Mouse (Mus musculus): ENCODE measurements at regions not wholly inside any gene's neighbourhood (a gene's known extent, or its start where the extent isn't known, plus 50 kb on each side); places are given as distances from the start of the nearest gene placed in this dataset.

GRCm38 (mm10) chr4:7161411-7161810, 1077.4 kb downstream of the Car8 start:
- intact Hi-C loops (cut with DNase I) = no loop called here
- DNase-seq = no peak

- no peak for DNase-seq
- intact Hi-C loops (cut with DNase I) = no loop called here
Measured at GRCm38 (mm10) chr4:7157883-7158282, 1081.0 kb downstream of the Car8 start.

DNA sequence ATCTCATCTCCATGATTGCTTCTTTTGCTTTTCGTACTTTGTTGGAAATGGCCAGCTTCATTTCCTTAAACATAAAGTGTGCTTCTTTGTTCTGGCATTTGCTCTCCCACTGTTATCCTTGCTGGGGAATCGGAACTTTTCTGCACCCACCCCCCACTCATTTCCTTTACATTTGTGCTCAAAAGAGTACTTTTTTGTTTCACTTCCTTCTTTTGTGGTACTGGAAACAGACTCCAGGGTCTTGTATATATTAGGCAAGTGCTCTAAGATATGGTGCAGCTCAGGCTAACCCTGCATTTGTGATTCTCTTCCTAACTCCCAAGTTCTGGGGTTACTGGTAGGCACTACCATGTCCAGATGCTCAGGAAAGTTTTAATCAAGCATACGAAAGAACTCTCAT, 1084.6 kb downstream of the Car8 start:
- intact Hi-C loops (cut with DNase I) = no loop called here
- DNase-seq = no peak

DNA sequence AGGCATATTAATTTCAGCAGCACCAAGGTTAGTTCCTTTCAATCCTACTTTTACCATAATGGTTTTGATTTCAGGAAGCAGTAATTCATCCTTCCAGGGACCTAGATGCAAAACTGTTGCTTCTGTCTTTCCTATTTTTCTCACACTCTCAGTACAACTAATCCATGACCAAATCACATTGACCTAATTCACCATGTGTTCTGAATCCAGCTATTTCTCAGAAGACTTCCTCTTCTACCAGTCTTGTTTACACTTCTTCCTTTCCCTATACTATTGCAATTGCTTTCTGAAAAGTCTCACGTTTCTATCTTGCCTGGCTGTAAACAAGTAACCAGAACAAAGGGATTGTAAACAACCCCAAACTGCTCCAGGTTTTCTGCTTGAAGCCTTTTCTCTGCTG, 1085.0 kb downstream of the Car8 start:
- intact Hi-C loops (cut with DNase I) = no loop called here
- no peak for DNase-seq

DNA sequence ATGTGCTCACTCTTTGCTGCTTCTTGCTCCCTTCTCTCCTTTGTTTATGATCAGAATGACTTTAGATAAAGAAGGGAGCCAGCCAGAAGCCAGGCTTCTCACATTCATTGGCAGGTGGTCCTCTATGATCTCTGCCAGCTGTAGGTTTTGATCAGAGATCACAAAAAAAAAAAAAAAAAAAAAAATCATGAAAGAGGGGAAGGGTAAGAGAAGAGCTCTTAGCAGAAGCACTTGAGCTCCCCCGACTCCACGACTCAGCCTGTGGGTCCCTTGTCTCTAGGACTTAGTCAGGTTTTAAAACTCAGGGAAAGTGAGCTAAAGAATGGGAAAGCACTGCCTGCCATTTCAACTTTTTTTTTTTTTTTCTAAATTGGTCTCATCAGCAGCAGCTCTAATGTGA, 1093.1 kb downstream of the Car8 start:
- no peak for DNase-seq
- intact Hi-C loops (cut with DNase I) = no loop called here

DNA sequence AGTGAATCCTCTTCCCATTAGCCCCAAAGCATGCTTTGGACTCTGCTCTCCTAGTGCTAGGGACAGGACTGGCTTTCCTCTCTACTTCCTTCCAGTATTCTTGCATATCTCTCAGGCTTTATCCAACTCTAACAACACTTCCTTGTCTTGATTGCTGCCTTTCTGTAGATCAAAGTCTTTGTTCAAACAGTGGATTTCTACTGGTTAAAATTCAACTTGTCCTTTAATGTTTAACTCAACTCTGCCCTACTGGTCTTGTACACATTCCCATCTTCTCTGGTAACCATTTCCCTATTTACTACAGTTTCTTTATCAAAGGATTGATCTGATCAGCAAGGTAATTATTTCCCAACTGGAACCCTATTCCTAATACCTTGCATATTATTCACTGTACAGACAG, 1094.6 kb downstream of the Car8 start:
- intact Hi-C loops (cut with DNase I) = no loop called here
- DNase-seq = no peak

DNA sequence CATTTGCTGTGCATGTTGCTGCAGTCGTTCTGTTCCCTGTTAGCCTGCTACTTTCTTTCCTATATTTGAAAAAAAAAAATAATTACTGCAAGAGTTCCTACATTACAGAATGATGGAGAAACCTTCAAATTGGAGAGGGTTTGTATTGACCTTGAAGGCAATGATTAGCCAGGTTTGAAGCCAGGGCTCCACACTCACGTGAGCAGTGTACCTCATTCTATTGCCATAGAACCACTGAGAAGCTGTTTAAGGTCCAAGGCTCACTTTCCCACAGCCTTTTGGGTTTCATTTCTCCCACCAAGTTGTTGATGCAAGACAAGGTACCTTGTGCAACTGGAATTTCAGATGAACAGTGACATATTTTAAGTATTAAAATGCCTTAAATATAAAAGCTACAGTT, 1095.2 kb downstream of the Car8 start:
- intact Hi-C loops (cut with DNase I) = no loop called here
- DNase-seq = no peak

- intact Hi-C loops (cut with DNase I) = no loop called here
- DNase-seq = no peak
Measured at GRCm38 (mm10) chr4:7142781-7143180, 1096.1 kb downstream of the Car8 start.

- intact Hi-C loops (cut with DNase I) = no loop called here
- no peak for DNase-seq
Measured at GRCm38 (mm10) chr4:7112159-7112558, 1126.7 kb downstream of the Car8 start.

GRCm38 (mm10) chr4:7092957-7093356, 1145.9 kb downstream of the Car8 start:
- intact Hi-C loops (cut with DNase I) = no loop called here
- DNase-seq = no peak

- intact Hi-C loops (cut with DNase I) = no loop called here
- no peak for DNase-seq
Measured at GRCm38 (mm10) chr4:7091201-7091814, 1147.5 kb downstream of the Car8 start.
